Mouse (Mus musculus) NIH3T3 (cell line): ENCODE results near the gene Igflr1.

Source experiments
- DNase-seq: peaks from one replicate; pipeline ENCODE4 v3.0.0-alpha.2; 2012; ENCODE audit warnings: low read depth

Igflr1 gene

DNA sequence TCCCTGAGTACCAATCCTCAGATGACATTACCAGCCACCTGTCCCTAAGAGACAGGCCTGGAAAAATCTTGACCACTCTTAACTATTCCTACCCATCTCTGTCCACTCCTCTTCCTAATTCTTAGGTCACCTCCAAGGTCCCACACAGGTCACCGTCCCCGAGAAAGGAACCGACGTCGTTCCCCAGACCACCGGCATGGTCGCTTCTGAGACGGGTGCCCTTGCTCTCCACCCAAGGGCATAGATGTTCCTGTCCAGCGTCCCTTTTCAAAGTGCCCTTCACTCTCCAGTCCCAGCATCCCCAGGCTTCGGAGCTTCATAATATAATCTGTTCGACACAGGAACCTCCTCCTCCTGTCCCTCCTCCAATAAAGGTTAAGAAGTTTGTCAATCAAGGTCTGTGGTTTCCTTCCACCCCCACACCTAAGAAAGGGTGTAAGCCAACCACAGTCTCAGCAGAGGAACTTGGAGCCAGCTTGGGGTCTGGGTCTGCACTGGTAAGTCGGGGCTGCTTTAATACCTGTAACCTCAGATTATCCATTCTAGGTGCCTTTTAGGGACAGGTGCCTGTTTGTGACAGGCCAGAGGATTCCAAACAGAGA lies at the start of gene Igflr1:
Gene Igflr1 (plus strand): TSS at position 458 of the 602 bp plus-strand sequence.
- no peak for DNase-seq

GRCm38 (mm10) chr7:30518325-30518724 lies 46.9 kb upstream of the Igflr1 start:
- no peak for DNase-seq

DNA sequence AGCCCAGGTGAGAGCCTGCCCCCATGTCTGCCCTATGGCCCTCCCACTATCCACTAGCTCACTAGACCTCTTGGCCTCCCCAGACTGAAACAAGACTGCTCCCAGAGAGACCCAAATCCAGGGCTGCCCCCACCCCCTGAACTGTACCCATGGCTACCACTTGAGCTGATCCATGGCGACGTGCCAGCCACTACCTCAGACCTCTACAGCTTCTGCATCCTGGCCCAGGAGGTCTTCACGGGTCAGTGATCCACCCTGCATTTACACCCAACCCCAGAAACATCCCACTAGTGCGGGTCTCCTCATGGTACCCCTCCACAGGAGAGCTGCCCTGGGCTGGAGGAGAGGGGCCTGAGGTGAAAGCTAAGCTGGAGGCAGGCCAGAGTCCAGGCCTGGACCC lies 44.8 kb upstream of the Igflr1 start:
- no peak for DNase-seq

DNA sequence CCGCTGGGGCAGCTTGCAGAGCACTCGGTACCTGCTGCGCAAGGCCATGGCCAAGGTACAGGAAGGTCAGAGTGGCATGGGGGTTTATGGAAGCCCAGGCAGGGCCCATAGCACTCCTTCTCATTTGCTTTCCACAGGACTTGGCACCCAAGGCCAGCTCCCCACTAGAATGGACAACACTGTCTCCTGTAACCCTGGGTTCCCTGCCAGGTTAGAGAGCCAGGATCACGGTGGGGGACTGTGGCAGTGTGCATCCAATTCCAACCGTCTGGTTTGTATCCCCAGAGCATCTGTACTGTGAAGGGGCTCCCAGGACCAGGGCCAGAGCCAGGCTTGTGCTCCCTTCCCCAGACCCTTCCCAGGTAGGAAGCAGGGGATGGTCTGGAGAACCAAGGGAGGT lies 44.4 kb upstream of the Igflr1 start:
- no peak for DNase-seq

DNA sequence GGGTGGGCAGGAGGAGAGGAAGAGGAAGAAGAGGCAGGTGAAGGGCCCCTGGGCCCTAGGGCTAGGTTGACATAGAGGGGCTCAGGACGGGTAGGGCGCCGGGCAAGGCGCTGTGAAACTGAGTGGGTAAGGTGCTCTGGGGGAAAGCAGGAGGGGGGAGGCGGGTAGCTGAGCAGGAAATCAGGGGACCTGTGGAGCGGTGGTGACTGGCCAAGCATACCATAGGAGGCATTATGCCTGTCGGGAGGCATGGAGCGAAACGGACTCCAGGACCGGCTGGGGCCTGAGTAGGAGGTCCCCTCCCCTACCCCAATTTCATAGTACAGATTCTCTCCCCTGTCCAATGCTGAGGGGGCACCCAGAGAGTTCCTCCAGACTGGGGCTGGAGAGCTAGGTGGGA lies 42.4 kb upstream of the Igflr1 start:
- no peak for DNase-seq

DNA sequence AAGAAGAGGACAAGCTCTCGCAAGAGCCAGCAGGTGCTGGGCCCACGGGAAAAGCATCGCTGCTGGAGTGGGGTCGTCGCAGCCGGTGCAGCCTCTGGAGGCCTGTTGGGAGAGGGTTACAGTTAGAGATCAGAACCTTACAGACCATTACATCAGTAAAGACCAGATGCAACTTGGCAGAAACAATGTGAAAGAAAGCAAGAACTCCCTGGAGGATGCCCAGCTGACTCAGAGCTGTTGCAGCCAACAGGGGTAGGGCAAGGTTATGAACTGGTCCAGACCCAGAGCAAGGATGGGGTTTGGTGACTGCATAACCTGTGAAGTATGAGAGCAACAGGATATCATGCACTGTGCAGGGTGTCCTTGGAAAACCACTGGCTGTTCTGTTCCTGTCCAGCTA lies 40.7 kb upstream of the Igflr1 start:
- DNase-seq, result peak; percentile 88

DNA sequence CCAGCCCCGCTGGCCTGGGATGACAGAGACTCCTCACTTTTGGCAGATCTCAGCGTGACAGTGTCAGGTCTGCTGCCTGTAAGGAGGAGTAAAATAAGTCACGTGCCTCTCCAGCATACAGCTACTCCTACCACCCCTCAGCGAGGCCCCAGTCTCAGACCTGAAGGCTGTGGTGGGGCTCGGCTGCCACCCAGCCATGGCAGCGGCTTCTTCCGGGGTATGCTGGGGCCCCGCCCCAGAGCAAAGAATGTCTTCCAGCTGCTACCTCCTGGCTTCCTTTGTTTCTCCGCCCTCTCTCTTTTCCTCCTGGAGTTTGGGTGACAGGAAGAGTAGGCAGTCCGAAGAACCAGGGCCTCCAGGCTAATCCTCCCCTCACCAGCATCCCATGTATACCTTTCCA lies 39.3 kb upstream of the Igflr1 start:
- DNase-seq, result no peak

DNA sequence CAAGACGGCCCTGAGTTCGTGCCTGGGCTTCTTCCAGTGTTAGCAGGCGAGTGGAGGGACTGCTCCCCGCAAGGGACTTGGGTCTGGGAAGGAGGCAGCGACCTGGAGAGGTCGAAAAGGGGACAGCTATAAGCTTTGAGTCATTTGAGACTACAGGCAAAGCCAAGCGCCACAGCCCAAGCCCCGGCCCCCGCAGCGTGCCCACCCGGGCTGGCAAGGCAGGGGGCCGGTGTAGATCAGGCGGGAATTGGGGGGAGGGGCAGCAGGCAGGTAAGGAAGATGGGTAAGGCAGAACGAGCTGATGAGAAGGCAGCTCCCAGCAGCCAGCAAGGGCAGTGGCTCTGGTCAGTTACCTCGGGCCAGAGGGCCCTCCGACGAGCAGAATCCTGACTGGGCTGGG lies 38.8 kb upstream of the Igflr1 start:
- no peak for DNase-seq

DNA sequence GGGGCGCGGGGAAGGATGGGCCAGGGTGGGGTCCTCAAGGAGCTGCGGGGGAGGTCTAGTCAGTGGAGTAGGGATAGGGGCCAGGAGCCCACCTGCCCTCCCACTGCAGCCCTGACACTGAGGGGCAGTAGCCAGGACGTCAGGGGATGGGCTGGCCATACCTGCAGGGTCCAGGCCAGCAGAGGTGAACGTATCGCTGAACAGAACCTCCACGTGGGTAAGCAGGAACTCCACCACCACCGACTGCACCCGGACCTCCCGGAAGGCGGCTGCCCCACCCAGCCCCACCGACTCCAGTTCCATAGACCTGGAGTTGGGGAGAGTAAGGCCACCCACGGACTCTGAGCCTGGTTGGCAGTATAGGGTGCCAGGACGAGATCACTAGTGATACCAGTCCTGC lies 38.2 kb upstream of the Igflr1 start:
- no peak for DNase-seq

GRCm38 (mm10) chr7:30531291-30531815 lies 33.9 kb upstream of the Igflr1 start:
- DNase-seq, result no peak

- DNase-seq, result peak; percentile 33
Observed at GRCm38 (mm10) chr7:30532931-30533330, 32.3 kb upstream of the Igflr1 start.

DNA sequence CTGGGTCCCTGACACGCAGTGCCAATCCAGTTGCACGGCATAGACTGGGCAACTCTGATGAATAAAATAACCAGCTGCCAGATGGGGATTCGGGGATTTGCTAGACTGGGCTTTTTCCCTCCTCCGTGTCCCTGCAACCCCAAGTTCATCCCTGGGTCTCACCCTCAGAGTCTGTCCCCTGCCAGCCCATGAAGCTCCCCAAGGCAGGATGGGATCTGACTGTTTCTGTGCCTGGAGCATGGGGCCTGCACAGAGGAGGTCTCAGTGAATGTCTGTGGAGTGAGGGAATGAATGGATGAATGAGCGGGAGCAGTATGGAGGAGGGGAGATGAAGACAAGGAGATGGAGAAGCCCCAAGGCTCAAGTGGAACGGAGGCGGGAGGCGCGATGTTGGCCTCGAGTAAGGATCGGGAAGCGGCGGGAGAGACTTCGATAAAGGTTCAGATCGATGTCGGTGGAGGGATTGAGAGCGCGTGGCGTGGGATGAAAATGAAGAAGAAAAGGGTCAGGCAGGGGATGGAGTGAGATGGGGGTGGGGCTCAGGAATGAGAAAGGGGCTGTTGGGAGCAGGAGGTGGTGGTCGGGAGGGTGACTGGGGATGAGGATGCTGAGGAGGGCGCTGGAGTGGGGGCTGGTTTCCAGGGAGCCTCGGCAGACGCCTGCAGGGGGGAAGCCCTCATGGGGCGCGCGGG lies 31.1 kb upstream of the Igflr1 start:
- no peak for DNase-seq

DNA sequence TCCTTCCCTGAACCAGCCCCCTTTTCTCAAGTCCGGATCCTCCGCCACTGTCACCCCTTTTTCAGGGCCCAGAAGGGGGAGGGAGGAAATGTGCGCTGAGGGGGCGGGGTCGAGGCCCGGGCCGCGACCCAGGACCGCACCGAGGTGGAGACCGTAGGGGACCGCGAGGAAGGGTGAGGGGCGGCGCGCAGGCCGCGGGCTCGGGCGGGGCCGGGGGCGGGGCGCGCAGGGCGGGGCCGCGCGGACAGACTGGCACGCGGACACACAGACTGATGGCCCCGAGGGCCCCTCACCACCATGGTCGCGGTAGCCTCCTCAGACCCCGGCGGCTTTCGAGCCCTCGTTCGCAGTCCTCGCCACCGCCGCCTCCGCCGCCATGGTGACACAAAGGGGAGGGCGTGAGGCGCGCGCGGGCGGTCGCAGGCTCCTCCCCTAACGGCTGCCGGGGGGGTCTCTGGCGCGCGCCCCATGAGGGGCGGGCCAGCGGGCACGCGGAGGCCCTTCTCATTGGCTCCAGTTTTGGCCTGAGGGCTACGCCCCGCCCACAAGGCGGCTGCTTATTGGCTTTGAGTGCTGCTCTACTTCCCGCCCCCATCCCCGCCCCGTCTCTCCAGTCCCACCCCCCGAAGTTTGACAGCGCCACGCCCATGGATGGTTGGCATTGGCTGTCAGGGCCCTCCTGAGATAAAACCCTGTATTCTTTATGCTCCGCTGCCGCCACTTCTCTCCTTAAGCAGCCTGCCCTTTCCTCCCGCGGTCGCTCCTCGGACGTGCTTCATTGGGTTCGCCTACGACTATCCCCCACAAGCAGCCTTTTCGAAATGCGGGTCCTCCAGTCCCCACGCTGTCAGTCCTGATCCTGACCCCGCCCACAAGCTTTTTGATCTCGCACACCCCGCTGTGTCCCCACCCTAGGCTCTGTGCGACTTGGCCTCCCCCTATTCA lies 30.3 kb upstream of the Igflr1 start, which contains the start of gene Arhgap33:
Gene Arhgap33 (minus strand): TSS at position 428 of the 945 bp plus-strand sequence.
- DNase-seq, result peak; percentile 99

- no peak for DNase-seq
Observed at GRCm38 (mm10) chr7:30540572-30540971, 24.7 kb upstream of the Igflr1 start.

DNA sequence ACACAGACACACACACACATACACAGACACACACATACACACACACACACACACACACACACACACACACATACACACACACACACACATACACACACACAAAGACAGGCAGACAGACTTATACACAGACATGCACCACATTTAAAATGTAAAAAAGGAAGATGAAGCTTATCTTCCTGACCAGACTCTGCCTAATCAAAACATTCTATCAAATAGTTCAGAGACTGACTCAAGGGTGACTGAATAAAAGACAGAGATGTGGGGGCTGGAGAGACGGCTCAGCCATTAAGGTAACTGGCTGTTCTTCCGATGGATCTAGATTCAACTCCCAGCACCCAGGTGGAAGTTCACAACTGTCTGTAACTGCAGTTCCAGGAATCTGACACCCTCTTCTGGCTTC lies 20.9 kb upstream of the Igflr1 start:
- DNase-seq, result no peak

GRCm38 (mm10) chr7:30549880-30550279 lies 15.3 kb upstream of the Igflr1 start:
- DNase-seq, result no peak

DNA sequence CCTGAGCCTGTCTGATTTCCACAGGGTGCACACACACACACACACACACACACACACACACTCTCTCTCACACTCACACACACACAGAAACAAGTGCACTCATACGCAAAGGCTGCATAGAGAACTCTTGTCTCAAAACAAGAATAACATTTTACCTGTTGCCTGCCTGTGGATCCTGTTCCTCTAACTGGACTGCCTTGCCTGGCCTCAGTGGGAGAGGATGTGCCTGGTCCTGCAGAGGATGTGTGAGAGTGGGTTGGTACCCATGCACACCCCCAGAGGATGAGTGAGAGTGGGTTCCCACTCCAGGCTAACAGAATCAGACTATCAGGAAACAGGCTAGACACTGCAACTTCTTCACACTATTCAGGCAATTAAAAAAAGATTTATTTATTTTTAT lies 14.6 kb upstream of the Igflr1 start:
- no peak for DNase-seq

GRCm38 (mm10) chr7:30551445-30552101 lies 13.7 kb upstream of the Igflr1 start:
- no peak for DNase-seq

GRCm38 (mm10) chr7:30552102-30553020 lies 12.9 kb upstream of the Igflr1 start, which contains the start of the genes Hspb6 and Proser3:
TSS of gene Hspb6 (plus strand) at chr7:30552178.
TSS of gene Proser3 (minus strand) at chr7:30552299.
- DNase-seq, result peak; percentile 100

DNA sequence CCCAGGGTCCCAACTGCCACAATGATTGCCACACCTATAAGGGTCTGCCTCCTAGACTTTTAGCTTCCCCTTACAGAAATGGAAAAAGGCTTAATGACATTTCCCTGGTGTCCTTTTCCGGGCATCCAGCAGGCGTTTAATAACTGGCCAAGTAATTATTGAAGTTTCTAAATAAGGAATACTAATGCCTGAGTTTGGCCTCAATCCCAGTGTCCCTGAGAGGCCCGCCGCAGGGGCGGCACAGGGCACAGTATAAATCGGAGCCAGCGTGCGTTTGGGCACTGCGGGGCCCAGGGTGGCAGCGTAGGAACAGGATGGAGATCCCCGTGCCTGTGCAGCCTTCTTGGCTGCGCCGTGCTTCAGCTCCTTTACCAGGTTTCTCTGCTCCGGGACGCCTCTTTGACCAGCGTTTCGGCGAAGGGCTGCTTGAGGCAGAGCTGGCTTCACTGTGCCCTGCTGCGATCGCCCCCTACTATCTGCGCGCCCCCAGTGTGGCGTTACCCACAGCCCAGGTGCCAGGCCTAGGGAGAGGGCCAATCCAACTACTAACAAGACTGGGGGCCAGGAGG lies 12.1 kb upstream of the Igflr1 start:
- DNase-seq, result peak; percentile 78
